Mouse (Mus musculus): Measurements from ENCODE around the gene Gpc5.

The Gpc5 gene

DNA sequence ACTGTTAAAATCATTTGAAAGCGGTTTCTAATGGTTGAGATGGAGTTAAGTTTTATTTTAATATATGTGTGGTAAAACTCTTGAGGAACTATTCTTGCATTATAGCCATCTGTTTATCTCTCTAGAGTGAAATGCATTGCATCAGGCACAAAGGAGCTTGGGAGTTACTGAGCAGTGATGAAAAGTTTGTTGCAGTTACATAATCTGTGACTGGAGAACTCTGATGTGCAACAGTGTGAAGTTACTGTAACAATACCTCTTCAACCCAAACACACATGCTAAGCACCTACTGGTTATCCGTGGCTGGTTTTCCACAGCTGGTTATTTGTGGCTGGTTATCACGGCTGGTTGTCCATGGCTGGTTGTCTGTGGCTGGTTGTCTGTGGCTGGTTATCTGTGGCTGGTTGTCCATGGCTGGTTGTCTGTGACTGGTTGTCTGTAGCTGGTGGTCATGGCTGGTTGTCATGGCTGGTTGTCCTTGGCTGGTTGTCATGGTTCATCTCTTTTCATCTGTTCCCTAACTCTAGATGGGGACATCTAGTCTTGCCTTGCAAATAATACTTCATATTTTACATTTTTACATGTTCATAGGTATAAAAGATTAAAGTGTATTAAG is 273.4 kb downstream of the Gpc5 start:
- no peak for DNase-seq (ENCODE audit: low spot score)

DNA sequence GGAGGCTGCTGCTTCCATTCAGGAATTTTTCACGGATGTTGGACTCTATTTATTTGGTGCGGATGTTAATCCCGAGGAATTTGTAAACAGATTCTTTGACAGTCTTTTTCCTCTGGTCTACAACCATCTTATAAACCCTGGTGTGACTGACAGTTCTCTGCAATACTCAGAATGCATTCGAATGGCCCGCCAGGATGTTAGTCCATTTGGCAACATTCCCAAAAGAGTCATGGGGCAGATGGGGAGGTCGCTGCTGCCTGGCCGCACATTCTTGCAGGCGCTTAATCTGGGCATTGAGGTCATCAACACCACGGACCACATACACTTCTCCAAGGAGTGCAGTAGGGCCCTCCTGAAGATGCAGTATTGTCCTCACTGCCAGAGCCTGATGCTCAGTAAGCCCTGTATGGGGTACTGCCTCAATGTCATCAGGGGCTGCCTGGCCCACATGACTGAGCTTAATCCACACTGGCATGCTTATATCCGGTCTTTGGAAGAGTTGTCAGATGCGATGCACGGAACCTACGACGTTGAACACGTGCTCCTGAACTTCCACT is 277.7 kb downstream of the Gpc5 start:
- DNase-seq (ENCODE audit: low spot score) = no peak

DNA sequence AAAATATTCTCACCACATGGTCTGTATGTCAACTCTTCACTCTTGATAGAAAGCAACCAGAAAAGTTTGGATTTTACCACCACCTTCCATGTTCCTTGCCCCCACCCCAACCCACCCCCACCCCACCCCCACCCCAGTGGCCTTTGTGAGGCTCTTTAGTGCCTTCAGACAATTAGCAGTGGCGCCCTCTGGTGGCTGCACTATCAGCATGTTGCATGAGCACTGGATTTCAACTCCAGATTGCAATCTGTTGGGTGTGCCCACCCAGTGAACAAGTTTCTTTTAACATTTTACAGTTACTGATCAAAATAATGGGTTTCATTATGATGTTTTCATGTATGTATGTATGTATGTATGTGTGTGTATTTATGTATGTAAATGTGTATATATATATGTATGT is 279.1 kb downstream of the Gpc5 start:
- no peak for DNase-seq (ENCODE audit: low spot score)

DNA sequence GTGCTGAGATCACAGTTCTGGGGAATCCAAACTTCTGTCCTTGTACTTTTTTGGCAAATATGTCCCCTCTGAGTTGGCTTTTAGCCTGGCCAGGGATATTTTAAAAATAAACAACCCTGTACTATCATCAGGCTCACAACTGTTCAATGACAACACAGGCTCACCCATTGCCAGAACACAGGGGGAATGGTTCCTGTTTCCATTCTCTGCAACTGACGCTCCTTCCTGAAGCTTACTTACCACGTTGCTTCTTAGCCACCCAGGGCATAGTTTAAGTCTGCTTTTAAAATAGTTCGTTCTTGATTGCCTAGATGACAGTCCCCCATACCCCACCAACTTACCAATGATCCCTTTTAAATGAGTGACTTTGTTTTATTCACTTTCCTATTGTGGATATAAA is 299.8 kb downstream of the Gpc5 start:
- no peak for DNase-seq (ENCODE audit: low spot score)

DNA sequence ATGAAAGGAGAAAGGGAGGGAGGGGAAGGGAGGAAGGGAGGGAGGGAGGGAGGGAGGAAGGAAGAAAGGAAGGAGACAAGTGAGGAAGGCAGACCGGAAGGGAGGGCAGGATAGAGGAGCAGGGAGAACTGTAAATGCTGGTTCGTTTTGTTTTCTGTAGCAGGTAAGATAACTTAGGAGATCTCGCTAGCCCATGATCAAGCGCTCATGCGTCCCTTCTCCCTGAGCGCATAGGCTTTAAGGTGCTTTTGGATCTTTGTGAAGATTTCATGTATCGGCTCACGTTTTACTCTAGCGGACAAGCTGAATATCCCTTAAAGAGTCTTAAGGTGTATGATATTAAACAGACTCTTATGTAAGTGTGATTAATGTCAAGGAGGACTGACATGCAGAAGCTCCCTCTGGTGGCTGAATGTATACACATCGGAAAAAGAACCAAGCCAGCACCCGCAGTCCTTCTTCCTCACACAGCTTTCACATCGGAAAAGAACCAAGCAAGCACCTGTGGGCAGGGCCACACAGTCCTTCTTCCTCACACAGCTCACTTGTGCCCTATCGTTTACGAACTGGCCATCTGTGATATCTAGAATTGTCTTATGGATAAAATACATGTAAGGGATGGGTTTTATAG is 301.0 kb downstream of the Gpc5 start:
- no peak for DNase-seq (ENCODE audit: low spot score)

DNA sequence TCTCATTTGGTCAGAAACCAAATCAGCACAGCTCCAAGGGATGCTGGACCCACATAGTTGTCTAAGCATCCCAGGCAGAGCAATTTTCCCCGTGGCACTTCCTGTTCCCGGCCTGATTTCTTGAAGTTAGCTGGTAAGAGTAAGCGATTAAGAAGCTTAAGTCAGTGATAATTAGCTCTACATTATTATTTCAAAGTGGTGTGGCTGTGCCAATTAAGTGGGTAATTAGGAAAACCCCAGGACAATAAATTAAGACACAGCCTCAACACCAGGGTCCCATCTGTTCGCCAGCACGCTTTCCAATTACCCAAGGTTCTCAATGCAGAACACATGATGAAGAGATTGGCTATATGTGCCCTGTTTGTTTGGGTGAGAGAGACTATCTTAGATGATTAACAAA is 314.6 kb downstream of the Gpc5 start:
- no peak for DNase-seq (ENCODE audit: low spot score)

DNA sequence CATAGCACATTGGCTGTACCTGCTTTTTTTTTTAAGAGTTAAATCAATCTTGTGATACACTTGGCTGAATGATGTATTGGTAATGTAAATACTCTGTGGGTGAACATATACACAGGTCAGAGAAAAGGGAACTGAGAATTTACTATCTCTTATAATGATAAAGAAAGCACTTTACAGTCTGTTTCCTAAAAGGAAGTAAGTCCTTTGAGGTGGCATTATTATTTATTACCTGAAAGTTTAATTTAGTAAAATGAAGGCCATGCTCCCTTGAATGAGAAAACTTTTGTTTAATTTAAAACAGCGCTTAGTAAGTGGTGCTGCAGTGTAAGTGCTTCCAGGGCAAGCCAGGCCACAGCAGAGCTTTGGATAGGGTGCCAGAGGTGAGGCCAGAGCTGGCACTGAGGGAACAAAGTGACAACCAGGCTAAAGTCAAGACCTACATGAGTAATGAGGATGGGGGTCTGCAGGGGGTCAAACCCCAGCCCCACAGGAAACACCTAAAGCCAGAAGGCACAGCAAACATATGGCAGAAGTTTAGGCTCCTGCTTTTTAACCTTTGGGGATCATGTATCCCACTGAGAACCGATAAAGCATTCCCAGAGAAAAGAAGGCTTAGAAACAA is 315.4 kb downstream of the Gpc5 start:
- no peak for DNase-seq (ENCODE audit: low spot score)

DNA sequence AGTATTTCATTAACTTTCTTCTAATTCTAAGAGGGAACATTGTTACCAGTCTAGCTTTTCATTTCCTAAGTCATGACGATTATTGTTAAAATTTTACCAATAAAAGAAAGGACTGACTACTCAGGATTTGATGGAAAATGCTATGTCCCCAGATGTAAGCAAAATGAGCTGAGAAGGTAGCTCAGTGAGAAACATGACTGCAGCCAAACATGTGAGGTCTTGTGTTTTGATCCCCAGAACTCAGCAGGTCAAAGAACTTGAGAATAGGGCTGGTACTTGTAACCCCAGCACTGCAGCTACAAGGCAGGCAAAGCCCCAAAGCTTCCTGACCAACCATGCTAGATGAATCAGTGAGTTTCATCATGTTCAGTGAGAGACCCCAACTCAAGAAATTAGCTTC is 318.9 kb downstream of the Gpc5 start:
- DNase-seq (ENCODE audit: low spot score) = no peak

DNA sequence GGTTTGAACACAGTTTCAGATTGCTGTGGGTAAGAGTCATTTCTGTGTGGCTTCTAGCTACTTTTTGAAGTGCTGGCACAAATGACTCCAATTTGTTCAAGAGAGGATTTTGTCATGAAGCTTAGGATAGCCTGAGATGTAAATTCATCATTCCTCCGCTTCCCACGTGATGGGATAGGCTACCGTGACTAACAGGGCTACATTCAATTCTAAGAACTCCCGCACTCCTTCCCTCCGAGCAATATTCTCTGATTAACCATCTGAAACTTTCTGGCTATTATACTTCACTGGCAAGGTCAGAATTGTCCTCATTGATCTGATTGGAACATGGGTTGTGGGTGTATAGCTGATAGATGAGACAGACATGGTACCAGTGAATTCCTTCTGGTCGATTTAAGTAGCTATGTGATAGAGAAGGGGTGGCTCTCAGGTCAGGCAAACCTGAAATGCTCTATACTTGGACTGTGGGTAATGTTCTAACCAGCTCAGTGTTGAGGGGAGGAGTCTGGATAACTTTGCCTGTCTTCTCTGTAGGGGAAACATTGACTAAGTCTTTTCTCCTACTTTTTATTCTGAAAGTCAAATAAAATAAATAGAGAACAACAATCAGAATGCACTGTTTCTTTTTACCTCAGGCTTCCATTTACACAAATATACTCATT is 319.6 kb downstream of the Gpc5 start:
- DNase-seq (ENCODE audit: low spot score) = no peak

DNA sequence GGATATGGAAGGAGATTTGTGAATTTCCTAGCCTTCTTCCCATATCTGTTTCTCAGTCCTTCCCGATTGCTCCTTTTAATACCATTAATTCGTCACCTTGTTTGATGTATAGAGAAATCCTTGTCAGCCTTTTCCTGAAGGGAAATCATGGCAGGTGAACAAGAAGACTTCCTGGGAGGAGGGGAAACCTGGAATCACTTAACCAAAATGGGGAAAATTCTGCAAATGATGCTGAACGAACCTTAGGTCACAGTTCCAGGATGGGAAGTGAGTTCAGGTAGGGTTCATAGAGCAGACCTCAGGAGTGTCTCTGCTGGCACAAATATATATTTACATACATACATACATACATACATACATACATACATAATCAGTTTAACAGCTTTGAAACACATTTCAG is 320.8 kb downstream of the Gpc5 start:
- no peak for DNase-seq (ENCODE audit: low spot score)

DNA sequence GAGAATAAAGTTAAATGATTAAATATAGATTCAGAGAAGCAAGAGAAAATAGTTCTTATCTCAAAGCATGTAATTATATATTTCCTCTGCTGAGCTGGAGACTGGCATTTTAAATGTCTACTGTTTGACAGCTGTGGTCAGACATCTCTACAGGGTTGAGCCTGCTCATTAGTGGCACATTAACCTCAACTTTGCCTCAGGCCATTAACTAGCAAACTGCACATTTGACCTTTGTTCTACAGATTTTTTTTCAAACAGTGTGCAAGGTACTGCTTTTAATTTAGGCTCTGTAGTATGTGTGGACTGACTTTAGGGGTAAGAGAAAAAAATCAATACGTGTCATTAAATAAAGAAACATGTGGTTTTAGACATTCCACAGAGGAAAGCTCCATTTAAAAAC is 321.4 kb downstream of the Gpc5 start:
- no peak for DNase-seq (ENCODE audit: low spot score)

DNA sequence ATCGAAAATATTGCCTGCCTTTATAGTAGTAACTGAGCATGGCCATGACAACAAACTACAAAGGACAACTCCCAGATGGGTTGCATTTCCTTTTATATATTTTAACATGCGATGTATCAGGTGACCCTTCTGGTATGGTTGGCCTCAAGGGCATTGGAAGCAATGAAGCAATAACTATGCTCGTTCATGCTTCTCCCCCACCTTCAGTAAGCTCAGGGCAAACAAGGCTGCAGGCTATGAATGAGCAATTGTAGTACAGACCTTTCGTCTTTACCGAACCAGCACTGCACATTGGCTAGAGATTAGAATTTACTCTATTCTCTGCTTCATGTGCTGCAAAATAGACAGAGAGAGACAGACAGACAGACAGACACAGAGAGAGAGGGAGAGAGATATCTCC is 322.5 kb downstream of the Gpc5 start:
- DNase-seq (ENCODE audit: low spot score) = no peak

DNA sequence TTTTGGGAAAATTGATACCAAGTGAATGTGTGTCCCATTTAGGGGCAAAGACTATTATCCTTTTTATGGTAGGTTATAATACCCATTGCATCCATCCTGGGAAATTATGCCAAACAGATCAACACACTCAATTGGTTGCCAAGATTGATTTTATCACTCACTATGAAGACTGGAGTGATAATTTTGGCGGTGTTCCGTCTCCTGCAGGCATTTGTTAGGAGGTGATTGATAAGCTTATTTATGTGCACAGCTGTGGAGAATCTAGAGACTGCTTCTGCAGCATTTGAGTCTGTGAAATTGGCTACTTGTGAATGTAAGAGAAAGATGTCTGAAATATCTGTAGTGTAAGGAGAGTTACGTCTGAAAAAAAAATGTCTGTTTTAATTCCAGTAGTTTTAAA is 340.0 kb downstream of the Gpc5 start:
- DNase-seq (ENCODE audit: low spot score) = no peak

DNA sequence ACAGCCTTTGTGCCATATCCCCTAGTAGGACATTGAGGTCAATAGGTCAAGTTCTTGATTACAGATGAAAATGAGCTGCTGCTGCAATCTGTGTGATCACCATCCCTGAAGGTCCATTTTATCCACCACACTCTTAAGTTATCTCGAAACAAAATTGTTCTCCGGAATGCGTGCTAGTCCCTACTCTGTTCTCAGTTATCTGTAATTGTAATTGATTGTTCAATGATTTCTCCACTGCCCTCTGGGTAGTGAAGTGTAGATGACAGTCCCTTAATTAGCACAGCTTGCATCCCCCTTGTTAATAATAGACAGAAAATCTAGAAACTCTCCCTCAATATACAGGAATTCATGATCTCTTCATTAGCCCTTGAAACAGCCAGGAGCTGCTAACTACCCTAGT is 340.4 kb downstream of the Gpc5 start:
- DNase-seq (ENCODE audit: low spot score) = no peak

DNA sequence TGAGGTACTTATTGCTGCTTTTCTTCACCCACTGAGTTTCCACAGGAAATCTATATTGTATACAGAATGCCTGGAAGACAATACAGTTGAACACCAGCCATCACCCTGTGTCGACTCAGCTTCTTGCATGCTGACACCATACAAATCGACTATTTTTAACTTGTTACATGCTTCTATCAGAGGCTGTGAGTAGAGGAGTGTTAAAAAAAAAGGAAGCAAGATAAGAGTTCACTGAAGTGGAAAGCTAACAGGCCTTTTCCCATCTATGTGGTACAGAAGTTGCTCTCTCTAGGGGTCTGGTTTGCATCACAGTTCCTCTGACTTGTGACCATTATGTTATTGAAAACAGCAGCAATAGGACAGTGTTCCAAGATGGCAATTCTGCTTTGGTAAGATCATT is 344.6 kb downstream of the Gpc5 start:
- no peak for DNase-seq (ENCODE audit: low spot score)

DNA sequence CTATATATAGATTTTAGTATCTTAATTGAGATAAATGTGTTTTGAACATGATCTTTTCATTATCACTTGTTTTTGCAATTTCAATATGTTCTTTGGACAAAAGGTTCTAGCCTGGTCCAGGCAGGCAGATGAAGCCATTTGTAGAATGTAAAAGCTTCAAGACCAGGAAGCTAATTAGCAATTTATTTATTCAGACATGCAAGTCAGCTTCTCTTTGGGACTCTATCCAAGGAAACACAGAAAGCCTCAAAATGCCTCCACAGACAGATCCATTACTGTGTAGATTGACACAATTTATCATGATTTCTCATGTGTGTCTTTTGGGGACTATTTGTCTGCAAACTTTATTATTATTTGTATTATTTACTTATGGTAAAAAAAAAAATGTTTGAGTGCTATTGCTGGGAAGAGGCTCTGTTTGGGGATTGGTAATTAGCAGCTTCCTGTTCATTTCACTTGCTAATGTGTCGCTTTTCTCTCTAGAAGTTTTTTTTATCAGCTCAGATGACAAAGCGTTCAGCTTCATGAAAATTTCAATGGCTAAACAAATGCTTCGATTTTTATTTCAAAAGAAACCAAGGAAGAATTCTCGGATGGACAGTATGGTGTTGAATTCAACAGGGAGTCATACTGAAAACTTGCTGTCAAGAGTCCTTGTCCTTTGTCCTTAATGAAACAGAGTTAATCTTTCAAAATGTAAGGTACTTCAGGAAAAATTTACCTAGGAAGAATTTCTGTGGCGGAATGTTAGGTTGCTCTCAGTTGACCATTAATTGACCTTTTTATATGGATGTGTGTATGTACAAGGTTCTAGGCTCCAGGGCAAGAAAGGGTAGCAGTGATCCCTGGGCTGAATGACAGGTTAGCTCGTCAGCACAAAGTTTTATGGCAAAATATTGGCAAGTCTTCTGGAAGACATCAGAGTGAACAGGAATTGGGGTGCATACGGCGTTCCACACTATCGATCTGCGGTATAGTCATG is 353.1 kb downstream of the Gpc5 start:
- no peak for DNase-seq (ENCODE audit: low spot score)

DNA sequence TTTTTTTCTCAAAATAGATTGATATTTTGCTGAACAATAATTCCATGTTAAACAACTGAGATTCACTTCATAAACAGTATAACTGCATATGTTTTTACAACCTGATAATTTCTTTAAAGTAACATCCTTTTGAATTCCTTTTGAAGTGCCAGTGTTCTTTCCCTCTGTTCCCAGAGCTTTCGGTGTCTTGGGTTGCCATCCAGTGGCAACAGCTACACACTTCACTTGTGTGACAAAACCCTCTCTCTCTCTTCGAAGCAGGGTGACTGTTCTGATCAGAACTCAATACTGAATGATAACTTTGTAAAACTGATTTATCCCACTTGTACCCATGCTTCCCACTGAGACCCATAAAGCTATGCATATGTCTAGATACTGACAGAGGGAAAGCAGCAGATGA is 358.9 kb downstream of the Gpc5 start:
- no peak for DNase-seq (ENCODE audit: low spot score)

DNA sequence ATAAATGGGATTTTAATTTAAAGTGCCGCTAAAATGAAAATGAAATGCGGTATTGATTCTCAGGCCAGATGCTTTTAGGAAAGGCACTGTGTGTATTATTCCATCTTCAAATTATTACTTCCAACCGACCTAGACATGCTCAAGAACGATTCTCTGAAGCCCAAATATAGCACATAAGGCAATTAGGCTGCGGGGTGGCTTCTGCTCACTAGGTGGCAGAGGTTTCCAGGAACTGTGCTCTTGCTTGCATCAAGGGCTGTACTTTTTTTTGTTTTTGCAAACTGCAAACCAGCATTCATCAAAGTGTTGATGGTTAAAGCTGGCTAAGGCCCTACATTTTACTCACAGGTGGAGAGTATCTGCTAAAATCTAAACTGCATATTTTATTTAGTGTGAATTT is 375.9 kb downstream of the Gpc5 start:
- DNase-seq (ENCODE audit: low spot score) = no peak

DNA sequence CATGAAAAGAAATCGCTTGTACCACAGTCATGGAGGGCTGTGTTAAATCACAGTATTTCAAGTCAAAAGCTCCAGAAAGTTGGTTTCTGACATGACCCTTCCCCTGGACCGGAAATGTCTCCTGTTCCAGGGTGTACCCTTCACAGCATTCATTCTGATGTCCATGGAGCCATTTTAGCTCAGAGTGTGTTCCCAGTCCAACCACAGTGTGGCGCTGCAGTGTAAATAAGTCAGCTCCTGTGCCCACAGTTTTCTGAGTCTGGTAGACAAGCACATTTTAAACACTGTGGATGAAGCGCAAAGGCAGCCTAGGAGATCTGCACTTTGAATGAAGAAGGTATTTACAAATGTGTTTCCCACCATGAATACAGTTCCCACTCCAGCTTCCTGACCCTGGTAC is 383.2 kb downstream of the Gpc5 start:
- peak; percentile 14 for DNase-seq (ENCODE audit: low spot score)

DNA sequence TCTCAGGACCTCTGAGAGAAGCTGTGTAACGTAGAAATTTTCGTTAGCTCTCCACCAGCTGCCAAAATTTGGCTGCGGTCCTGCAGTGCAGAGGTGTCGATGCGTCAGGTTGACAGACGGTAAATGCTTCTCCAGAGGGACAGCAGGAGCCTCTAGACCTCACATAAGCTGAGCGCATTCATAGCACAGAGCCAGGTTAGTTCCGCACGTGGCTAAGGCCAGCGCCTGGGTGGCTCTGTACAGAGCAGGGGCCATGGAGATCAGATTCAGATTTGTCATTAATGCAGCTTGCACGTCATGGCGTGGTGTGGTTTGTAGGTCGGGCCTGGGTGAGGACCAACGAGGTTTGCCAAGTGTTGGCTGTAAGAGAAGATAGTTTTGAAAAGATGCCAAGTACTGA is 385.3 kb downstream of the Gpc5 start:
- DNase-seq (ENCODE audit: low spot score) = no peak

DNA sequence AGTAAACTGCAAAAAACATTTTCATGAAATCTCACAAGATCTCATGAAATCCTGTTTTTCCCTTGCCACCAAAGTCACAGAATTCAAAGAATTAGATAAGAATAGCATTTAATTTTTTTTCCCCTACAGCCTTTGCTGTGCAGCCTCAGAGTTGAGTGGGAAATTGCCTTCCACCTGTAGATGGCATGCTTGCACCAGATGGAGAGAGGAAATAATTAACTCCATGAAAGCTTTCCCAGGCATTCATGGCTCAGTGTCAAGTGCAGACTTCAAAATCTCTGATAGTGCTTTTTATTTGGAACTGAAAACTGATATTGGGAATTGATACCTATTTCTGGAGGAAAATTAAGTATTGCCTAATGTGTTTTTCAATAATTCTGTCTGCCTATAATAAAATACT is 393.1 kb downstream of the Gpc5 start:
- DNase-seq (ENCODE audit: low spot score) = no peak

DNA sequence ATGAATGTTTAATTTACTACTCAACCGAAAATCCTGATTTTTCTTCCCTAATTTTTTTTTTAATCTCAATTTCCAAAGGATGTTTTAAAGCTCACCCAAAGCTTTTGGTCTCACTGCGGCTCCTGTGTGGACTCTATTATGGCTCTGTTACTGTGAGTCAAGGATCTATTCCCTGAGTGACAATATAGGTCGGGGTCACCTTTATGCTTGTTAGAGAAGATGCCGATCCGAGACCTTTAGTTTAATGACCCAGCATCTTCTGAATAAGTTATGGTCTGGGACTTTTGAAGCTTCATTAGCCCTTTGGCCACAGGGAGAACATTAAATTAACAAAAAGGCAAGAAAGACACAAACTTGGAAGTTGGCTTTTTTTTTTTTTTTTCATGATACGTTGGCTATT is 408.8 kb downstream of the Gpc5 start:
- DNase-seq (ENCODE audit: low spot score) = no peak

Data from testis, postnatal 14 days (tissue).